Mouse (Mus musculus) inflammation-experienced regulatory T-cells, adult 6 months (primary cell): ENCODE data around the gene Poc5. TPM values are rescaled to one million over a fixed set of nuclear protein-coding genes. Genes with fewer than 3 reads are reported as not detected.

Source experiments
- ATAC-seq: one replicate; pipeline ENCODE4 v1.8.0; 2017
- polyA plus RNA-seq, 3 experiments: library from polyadenylated mRNA; unstranded; fragments of 100-300 nt; shearing (Covaris generic); gene quantifications; one replicate each; pipeline ENCODE4 v1.2.1; 2017

Gene Poc5
- polyA plus RNA-seq, 3 experiments from 2014 or later = 11.6 to 15.1 (median 12.6) TPM

DNA sequence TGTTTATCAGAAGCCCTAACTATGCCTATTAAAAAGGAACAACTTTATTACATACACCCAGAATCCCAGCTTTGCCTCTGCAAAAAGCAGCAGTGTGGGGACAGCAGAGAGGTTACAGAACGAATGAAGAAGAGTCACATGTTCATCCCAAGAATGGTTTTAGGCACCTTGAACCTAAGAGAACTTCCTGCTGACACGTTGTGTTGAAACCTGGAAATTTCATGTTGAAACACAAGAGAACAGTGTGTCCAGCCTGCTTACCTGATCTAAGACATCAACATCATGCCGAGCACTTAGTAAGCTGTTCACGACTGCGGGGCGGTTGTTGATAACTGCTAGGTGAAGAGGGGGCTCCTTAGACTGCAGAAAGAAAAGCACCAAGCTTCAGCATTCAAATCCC, 44.9 kb downstream of the Poc5 start:
- no peak for ATAC-seq

DNA sequence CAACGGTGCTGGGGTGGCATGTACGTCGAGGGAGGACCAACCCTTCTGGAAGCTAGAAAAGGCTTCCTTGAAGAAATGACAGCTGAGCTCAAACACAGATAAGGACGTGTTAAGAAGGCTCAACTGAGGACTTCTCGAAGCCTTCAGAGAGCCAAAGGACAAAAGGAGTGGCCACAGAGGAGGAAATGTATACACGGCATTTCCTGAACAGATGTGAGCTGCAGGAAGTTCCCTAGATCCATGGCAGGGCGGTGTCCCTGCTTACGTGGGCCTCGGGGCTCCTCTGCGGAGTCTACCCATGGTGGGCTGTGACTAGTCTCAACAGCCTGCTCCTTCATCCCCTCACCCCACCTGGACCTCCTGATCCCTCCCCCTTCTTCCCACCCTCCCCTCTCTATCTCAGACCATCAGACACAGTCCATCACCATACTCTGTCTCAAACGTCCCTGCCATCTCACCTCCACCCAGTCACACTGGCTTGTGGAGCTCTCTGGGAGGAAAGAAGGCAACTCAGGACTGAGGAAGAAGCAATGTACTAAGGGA, 45.6 kb downstream of the Poc5 start:
- no peak for ATAC-seq

DNA sequence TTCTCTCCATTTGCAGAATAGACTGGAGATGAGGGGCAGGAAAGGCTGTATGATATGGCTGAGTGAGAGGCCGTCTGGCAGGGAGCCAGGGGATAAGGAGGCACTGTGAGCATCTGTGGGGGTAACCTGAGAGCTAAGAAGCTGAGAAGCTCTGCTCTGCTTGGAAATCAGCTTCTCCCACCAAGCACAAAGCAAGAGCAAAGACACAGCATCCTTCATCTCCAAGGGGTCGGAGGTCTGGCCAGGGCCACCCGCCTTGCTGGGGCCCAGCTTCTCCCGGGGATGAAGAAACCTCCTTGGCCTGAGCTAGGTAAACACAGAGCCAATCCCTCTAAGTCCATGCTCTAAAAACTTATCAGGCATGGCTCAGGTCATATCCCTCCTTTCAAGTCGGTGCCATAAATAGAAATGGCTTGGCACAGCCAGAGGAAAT, 46.8 kb downstream of the Poc5 start:
- ATAC-seq = no peak

DNA sequence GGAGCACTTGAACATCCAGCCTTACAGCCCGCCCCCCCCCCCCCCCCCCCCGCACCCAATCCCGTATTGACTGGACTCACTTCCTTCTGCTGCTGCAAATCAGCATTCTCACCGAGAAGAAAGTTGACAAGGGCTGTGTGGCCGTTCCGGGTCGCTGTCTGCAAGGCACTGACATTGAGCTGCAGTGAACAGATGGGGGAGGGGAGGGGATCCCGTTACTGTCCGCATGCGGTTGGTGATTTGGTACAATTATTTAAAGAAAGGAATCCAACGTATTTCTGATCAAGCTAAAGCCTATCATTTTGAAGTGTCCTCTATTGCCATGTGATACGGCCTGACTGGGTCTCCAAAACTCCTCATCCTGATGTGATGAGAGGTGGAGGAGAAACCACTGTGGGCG, 47.7 kb downstream of the Poc5 start:
- ATAC-seq = no peak

DNA sequence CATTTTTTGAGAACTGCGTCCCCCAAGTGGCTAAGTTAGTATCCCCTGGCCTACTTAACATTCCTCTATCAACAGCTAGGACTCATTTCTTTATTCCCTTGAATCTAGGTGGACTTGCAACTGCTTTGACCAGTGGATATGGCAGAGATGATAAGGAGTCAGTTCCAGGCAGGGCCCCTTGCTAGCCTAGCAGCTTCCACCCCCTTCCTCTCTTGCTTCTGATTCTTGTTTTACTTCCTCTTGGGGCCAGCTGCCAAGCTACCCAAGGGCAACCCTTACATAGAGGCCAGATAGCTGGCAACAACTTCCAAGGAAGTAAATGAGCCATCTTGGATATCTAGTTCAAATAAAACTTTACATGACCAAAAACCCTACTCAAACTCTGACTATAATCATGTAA, 48.8 kb downstream of the Poc5 start:
- no peak for ATAC-seq

DNA sequence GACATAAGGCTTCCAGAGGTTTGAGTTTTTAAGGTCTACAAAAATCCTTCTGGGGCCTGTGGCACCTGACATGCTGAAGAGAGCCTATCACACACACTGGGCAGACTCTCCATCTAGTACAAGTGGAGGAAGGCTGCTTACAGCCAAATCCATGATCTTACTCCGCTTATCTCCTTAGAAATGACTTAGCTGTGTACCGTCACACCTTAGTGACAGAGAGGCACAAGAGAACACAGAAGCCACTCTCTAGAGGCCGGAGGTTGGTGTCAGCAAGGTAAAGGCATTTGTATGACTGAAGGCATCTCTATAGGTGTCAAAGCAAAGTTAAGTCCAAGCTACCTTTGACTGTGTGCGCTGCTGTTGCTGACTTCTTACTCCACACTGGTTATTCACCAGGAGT, 52.3 kb downstream of the Poc5 start:
- ATAC-seq = no peak

DNA sequence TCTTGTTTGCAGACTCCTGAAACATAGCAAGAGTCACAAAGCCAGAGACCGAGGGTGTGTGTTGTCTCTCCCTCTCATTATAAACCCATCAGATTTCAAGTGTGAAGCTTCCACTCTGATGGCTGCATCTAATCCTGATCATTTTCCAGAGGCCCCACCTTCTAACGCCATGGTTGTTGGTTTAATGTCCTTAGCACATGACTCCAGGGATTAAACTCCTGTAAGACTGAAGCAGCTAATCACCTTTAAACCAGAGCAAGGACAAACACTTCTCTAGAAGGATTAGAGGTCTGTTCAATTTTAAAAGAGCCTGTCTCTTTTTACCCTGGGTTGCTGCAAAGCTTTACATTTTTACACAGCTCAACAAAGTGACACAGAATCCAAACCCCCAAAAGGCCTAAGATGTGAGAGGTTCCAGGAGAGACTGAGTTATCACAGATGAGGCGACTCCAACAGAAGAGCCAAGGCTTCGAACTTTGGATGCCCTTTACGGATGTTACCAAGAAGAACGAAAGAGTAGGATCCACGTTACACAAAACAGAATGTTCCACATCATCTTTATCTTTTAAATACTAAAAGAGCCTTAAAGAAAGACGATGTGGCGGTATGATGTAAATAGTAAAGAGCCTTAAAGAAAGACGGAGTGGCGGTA, 62.2 kb downstream of the Poc5 start:
- ATAC-seq = no peak

DNA sequence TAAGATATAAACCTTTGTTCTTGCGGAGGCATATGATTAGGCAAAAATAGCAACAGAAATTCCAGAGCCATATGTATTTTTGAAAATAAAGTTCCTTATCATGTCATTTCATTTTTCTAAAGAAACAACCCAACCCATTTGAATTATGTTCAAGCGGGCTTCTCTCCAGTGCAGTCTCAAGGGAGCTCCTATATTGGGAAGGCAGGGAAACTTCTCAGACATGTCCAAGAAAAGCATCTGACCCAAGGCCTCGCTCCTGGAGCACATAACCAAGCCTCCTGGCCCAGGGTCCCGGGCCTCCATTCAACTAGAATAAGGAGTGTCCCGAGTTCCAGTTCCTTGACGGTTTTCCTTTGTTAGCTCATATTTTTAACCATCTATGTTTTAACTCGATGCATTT, 62.8 kb downstream of the Poc5 start:
- no peak for ATAC-seq

DNA sequence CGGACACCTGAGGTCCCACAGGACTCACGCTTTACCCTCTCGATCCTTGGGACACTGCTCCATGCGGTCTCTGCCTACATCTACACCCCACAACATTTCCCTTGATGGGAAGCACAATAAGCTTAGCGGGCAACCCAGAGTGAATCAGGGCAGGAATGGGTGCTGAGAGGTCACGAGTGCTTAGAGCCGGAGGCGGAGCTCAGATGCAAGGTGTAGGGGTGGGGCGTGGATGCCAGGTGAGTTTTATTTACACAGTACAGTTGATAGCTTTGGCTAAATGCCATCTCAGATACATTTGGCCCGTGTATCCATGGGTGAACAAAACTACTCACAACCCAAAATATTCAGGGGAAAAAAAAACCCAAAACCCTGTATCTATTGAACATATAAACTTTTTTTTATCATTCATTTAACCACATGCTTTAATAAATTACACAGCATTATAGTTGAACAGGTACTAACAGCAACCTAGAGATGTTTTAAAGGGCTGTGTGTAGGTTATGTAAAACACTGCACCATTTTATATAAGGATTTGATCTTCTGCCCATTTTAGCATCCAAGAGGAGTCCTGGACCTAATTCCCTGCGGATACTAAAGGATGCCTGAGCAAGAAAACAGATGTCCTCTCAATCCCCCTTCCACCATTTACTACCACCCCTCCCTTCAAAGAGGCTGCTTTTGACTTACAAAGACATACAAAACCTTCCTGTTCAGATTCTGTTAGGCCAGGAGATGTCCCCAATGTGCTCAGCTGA, 63.5 kb downstream of the Poc5 start:
- no peak for ATAC-seq

DNA sequence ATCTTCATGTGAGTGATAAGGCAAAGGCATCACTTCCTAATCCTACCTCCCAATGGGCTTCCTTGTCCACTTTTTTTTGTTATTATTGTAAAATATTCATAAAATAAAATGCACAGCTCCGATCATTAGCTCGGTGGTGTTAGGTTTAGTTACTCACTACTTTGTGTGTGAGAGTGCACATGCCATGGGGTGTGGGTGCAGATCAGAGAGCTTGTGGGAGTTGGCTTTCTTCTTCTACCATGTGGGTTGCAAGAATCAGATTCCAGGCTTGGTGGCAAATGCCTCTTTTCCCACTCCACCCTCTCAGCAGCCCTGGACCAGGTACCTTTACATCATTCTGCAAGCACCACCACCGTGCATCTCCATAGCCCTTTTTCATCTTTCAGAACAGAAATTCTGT, 64.5 kb downstream of the Poc5 start:
- no peak for ATAC-seq

DNA sequence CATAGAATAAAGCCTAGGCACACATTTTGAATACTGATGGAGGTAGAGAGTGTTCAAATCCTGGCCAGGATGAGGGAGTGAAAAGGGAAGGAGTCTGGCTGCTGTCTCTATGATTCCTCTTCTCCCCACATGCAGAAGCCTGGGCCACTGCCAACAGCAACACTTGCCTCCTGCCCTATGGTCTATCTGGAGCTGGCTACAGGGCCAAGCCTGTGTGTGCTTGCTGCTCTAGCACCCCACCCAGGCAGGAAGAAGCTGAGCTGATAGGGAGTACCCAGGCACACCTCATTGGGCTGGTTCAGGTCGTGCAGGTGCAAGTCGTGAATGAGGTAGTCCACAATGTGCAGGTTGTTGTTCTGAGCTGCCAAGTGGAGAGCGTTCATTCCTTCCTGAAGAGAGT, 66.2 kb downstream of the Poc5 start:
- no peak for ATAC-seq

DNA sequence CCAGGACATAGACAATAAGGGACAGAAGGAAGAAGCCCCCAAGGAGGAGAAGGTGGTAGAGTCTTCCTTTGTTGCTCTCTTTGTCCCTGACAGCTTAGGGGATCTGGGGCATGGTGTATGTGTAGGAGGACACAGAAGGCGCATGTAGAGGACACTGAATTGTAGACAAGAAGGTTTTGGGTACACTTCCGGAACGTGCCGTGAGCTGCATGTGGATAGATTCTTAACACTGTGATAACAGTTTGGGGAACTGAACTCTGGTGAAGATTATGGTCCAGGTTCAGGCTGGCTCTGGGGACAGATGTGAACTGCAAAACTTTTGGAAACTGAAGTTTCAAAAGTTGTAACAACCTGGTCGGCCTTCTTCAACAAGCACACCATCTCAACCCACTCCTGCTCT, 69.5 kb downstream of the Poc5 start:
- no peak for ATAC-seq

DNA sequence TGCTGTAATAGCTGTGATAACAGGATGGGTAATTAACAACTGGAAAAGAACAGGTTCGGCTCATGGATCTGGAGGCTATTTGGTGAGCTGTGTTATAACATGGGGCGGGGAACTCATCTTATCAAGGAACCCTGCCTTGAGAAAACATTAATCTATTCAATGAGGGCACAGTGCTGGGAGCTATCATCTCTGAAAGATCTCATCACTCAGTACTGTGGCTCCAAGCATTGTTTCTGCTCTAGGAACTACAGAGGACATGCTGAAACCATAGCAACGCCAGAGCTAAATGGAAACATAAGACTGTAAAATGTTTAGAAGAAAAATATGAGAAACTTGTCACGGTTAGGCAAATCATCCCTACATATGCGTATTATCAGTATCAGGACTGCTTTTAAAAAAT, 69.9 kb downstream of the Poc5 start:
- ATAC-seq = no peak

DNA sequence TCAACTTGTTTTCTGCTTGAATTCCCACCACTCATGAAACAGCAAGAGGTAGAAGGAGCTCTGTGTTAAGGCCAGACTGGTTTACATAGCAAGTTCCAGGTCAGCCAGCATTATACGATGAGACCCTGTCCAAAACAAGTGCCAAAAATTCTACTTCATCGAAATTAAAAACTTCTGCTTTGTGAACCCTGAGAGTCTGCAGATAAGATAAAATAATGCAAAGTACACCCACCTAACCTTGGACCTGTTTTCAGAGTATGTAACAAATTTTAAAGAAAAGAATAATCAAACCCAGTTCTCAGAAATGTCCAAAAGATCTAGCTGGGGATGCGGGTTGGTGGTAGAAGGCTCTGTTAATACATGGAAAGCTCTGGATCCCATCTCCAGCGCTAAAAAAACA, 70.5 kb downstream of the Poc5 start:
- ATAC-seq = no peak

DNA sequence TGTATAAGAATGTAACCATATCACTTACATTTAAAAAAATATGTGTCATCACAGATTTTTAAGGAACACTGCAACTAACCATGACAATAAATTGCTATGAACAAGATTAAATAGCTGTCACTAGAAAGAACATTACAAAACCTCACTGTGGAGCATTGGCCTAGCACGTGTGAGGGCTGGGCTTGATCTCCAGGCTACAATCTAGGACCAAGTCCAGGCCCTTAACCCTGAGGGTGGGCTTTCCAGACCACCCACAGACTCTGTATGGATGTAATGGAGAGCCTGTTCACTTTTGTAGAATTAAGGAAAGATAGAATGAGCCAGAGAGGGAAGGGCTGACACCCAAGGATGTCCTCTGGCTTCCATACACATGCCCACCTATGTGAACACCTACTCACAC, 74.5 kb downstream of the Poc5 start:
- ATAC-seq = no peak

DNA sequence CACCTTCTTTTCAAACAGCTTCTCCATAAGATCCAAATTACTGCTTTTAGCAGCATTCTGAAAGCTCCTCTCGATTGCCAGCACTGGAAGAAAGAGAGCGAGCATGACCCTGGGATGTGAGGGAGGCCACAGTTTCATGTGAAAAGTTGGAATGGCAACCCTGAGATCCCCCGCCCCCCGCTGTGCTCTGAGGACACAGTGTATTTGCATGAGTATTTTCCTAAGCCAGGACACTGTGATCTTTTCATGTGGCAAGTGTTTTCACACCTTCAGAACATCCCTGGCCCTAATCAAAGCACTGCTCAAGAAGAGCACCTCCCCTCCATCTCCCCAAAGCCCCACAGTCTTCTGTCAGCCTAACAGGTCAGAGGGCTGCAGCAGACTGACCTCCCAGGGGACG, 77.2 kb downstream of the Poc5 start:
- ATAC-seq = no peak

Other genes starting within 250 kb of the Poc5 start
- gene Ankdd1b, start 82.9 kb downstream of the Poc5 start, polyA plus RNA-seq = not detected
- not detected for gene Gm17622, start 102.4 kb downstream of the Poc5 start, polyA plus RNA-seq
- 10 to 100 TPM; 21.3 to 29.1 (median 21.8) TPM for gene Polk, start 154.3 kb downstream of the Poc5 start, polyA plus RNA-seq
- 10 to 100 TPM in 1 of 3 experiments, 1 to 10 TPM in 2; 5.5 to 12.1 (median 9.0) TPM for gene Col4a3bp, start 154.3 kb downstream of the Poc5 start, polyA plus RNA-seq